Mouse (Mus musculus) layer of hippocampus, adult 2 months (tissue): ENCODE data around the gene Zxdc. TPM values are rescaled to one million over a fixed set of nuclear protein-coding genes. Genes with fewer than 3 reads are reported as not detected.
A peak's percentile ranks its signal among the peaks of the same experiment; 100 is the strongest.

Experiments
- DNase-seq, 2 experiments: peaks; one replicate each; pipeline ENCODE4 v3.0.0; 2022; ENCODE audit warnings: low spot score in 2 of 2
- H3K27ac ChIP-seq: fragments of 200-600 bp; 2 replicates; pipeline ENCODE4 v1.8.1; 2022
- H3K4me3 ChIP-seq: fragments of 200-600 bp; 2 replicates; pipeline ENCODE4 v1.8.1; 2022; ENCODE audit warnings: mild to moderate bottlenecking
- CTCF ChIP-seq: fragments of 200-600 bp; conservative IDR thresholded peaks from 2 replicates; pipeline ENCODE4 v1.8.1; 2022; ENCODE audit warnings: antibody characterized with exemption, mild to moderate bottlenecking, moderate library complexity
- long read RNA-seq, 2 experiments: library from polyadenylated mRNA; stranded (forward); transcript quantifications; one replicate each; pipeline ENCODE4 v2.0.0; 2021; ENCODE audit warnings: borderline mapping rate in 2 of 2
- total RNA-seq, 2 experiments: library from RNA; stranded (reverse); gene quantifications; 2 replicates each; pipeline ENCODE4 v1.2.3; 2021

Gene Zxdc
- total RNA-seq, result 10 to 100 TPM; 29.5 to 29.9 TPM
- long read RNA-seq, experiment 1, full-length matches to known transcripts, result 20 of 28 reads
- long read RNA-seq, experiment 1, partial matches to known transcripts, result 1 of 28 reads
- long read RNA-seq, experiment 1, other reads (novel, unspliced or antisense), result 7 of 28 reads
- long read RNA-seq, experiment 2, full-length matches to known transcripts, result 21 of 30 reads
- long read RNA-seq, experiment 2, partial matches to known transcripts, result 1 of 30 reads
- long read RNA-seq, experiment 2, other reads (novel, unspliced or antisense), result 8 of 30 reads

DNA sequence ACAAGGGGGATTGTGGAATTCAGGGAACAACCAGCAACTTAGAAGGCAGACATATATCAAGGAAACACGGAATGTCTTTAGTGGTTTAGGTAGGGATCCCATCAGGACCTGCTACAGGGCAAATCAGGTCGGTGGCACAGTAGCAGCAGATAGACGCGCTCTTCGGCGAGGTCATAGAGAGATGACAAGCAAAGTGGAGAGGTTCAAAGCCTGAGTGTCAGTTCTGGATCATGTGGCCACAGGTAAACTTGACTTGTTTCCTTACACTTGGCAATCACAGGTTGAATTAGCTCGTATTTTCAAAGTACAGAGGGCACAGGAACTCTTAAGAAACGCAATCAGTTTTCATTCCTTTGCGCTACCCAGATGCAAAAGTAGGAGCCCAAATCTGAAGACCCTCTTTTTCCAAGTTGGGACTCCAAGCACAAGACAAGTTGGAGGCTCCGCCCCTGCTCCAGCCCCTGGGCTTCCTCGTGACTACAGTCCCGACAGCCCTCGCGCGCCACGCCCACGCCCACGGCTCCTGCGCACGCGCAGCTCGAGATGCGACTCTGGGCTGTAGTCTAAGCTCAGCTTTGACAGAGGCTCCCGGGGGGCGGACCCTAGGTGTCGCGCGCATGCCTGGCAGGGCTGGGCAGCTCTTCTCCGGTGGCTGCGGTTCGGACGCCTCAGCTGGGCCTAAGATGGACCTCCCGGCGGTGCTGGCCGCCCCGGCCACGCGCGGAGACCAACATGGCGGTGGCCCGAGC, at the start of gene Zxdc:
Gene Zxdc, plus strand, starts transcription at position 517 of the 749 bp plus-strand sequence.
- no peak for TF ChIP-seq CTCF
- Histone ChIP-seq H3K27ac (peak within 1 kb of the TSS; percentile 94), H3K4me3 (peak within 1 kb of the TSS; percentile 66)
- peak; percentile 100 for DNase-seq

- no peak for DNase-seq
- no peak for TF ChIP-seq CTCF
- Histone ChIP-seq H3K4me3 (no peak overlapping the region), H3K27ac (no peak overlapping the region)
Observed at GRCm38 (mm10) chr6:90320429-90320828, 48.9 kb upstream of the Zxdc start.

GRCm38 (mm10) chr6:90321811-90322210, 47.5 kb upstream of the Zxdc start:
- DNase-seq, result no peak
- no peak overlapping the region for H3K27ac ChIP-seq
- TF ChIP-seq CTCF, result no peak
- no peak overlapping the region for H3K4me3 ChIP-seq

- DNase-seq, result no peak
- H3K27ac ChIP-seq, result no peak overlapping the region
- no peak overlapping the region for H3K4me3 ChIP-seq
- no peak for TF ChIP-seq CTCF
Observed at GRCm38 (mm10) chr6:90324026-90324425, 45.3 kb upstream of the Zxdc start.

GRCm38 (mm10) chr6:90324463-90324862, 44.8 kb upstream of the Zxdc start:
- no peak for TF ChIP-seq CTCF
- H3K4me3 ChIP-seq, result no peak overlapping the region
- H3K27ac ChIP-seq, result no peak overlapping the region
- DNase-seq, result no peak

DNA sequence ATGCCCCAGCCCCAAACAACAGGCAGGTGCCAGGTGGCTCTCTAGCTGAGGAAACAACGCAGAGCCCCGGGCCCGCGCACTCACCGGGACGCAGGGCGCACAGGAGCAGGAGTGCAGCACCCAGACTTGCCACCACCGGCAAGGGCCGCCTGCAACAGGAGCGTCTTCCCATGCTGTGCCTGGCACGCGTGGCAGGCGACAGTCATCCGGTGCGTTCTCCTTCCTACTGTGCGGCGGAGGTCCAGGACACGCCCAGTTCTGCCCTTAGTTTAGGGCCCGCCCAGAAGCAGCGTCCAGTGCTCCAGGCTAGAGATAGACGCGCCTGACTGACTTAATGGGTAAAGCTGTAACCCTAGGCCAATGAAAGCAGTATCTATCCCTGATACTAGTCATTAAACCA, 44.3 kb upstream of the Zxdc start, which contains the start of gene Chst13:
Gene Chst13, minus strand, starts transcription at position 195 of the 400 bp plus-strand sequence.
- no peak within 1 kb of the TSS for H3K4me3 ChIP-seq
- H3K27ac ChIP-seq, result no peak within 1 kb of the TSS

GRCm38 (mm10) chr6:90327670-90328069, 41.6 kb upstream of the Zxdc start:
- DNase-seq, result peak in 1 of 2 experiments; percentile 37
- no peak overlapping the region for H3K27ac ChIP-seq
- TF ChIP-seq CTCF, result peak; percentile 72
- no peak overlapping the region for H3K4me3 ChIP-seq

More for the DNA sequence above, 44.3 kb upstream of the Zxdc start, which contains the start of gene Chst13:
- no peak for DNase-seq
- TF ChIP-seq CTCF, result no peak

- TF ChIP-seq CTCF, result no peak
- Histone ChIP-seq H3K27ac (peak overlapping the region; percentile 39; the same call in 1 of the 2 replicates), H3K4me3 (no peak overlapping the region)
- DNase-seq, result peak; percentile 68 to 74
Observed at GRCm38 (mm10) chr6:90329953-90330352, 39.3 kb upstream of the Zxdc start.

DNA sequence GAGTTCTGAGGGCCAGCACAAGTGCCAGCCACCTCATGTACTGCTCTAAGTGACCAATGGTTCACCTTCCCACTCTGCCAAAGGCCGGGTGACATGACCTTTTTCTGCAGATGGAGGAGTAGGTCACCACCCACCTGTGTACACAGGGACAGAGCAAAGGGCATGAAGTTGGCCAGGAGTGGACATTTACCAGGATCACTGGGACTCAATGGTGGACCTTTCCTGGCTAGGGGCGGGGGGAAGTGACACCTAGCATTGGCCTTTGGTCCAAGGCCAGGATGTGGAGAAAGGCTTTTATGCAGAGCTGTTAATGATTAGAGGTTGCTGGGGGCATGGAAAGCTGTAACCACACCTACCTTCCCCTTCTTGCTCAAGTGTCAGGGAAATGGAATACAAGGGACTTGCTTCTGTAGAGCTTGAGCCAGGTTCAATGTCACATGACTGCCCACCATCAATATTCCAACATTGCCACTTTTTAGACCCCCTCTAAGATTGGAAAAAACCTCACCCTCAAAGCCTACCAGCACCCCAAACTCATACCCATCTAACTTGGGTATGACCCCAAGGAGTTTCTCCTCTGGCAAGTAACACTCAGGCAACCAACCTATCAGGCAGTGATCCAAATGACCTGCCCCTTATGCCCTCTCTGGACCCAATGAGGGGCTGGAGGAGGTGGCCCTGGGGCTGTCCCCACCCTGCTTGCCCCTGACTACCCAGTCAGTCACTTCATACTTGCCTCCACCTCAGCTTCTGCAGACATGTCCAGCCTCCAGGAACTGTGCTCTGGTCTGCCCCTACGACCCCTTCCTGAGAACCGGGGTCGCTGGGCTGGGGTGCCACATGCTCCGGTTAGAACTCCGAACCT, 36.5 kb upstream of the Zxdc start, which contains the start of gene Uroc1:
Gene Uroc1, plus strand, starts transcription at position 724 of the 865 bp plus-strand sequence.
- no peak within 1 kb of the TSS for H3K4me3 ChIP-seq
- no peak within 1 kb of the TSS for H3K27ac ChIP-seq
- DNase-seq, result no peak
- TF ChIP-seq CTCF, result no peak

DNA sequence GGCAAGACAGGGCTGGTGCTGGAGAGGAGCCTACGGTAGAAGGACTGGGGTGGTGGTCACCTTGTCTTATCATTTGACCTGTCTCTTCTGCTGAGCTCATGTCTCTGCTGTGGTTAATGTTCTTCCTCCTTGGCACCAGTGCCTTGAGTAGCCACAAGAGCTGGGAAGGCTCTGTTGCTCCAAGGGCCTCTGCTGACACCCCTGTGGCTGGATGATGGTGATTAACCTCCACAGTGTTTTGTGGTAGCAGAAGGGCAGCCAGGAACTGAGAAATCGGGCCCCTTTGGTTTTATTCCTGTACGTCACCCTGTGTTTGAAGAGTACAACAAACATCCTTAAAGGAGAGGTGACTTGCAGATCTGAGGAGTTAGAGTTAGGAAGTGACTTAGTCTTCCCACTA, 35.0 kb upstream of the Zxdc start:
- Histone ChIP-seq H3K4me3 (no peak overlapping the region), H3K27ac (no peak overlapping the region)
- TF ChIP-seq CTCF, result no peak
- no peak for DNase-seq

DNA sequence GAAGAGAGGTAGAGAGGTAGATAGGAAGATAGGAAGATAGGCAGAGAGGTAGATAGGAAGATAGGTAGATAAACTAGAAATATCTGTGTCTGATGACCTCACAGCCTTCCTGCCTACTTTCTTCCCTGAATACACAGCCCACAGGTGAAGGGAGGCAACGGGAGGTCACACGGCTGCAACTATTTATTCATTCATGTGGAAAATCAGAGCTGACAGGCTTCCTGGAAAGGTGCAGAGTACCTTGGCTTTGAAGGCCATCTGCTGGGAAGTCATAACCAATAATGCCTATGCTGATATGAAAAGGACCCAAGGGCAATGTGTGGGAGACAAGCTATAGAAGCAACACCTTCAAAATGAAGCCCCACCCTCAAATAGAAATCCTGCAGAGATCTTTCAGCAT, 26.9 kb upstream of the Zxdc start:
- H3K27ac ChIP-seq, result no peak overlapping the region
- no peak for DNase-seq
- no peak for TF ChIP-seq CTCF
- no peak overlapping the region for H3K4me3 ChIP-seq

DNA sequence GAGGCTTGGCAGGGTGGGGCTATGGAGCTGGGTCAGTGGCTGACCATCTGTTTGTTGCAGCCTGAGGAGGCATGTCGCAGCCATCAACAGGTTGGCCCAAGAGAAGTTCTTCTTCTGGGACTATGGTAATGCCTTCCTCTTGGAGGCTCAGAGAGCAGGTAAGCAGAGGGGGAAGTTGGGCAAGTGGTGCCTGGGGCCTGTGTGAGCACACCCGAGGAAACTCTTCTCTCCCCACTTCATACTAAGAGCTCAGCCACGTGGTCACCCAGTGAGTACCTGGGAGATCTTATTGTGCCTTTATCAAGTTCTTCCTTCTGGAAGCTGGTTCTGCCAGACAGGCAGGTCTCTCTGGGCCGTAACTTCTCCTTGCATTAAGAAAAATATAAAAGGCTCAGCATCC, 22.1 kb upstream of the Zxdc start:
- H3K27ac ChIP-seq, result no peak overlapping the region
- DNase-seq, result no peak
- no peak for TF ChIP-seq CTCF
- no peak overlapping the region for H3K4me3 ChIP-seq

- no peak overlapping the region for H3K4me3 ChIP-seq
- no peak for TF ChIP-seq CTCF
- no peak overlapping the region for H3K27ac ChIP-seq
- DNase-seq, result no peak
Observed at GRCm38 (mm10) chr6:90348500-90348899, 20.8 kb upstream of the Zxdc start.
